Mouse (Mus musculus): ENCODE data around the gene Asic3. TPM values are rescaled to one million over a fixed set of nuclear protein-coding genes. Genes with fewer than 3 reads are reported as not detected.
A peak's percentile ranks its signal among the peaks of the same experiment; 100 is the strongest.

Asic3 gene
- not detected in 2 replicates for total RNA-seq (2015; ENCODE audit: low replicate concordance)
- total RNA-seq (2017; ENCODE audit: low replicate concordance), result 1.3 TPM in 1 of 2 replicates, not detected in the other

DNA sequence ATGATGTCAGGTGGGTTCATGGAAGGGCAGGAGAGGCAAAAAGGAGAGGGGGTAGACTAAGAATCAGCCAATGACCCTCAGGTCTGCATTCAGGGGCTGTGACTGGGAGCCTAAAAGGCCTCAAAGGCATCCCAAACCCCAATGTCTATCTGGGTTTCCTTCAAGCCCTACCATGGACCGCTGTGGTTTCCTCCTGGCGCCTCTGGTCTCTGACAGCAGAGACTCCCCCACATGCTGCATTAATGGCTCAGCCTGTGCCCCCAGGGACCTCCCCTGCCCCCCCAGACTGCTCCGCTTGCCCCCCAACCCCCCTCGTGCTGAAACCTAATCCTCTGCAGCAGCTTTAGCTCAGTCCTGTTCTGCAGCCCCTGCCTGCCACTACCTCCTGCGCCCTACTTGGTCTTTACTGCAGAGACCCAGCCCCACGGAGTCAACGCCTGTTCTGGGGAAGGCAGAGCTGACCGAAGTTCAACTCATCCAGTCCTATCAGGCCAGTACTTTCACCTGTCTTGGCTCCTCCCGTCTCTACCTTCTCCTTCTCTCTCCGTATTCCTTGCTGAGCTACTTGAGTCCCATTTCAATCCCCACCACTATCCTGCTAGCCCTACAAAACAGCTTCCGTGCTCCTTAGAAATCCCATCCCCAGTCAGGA is at the start of gene Asic3:
Asic3 (plus strand) TSS at position 351 of the 652 bp plus-strand sequence.
- ATAC-seq (replicated peaks; ENCODE audit: low FRiP score, poor library complexity, severe bottlenecking), result no peak

DNA sequence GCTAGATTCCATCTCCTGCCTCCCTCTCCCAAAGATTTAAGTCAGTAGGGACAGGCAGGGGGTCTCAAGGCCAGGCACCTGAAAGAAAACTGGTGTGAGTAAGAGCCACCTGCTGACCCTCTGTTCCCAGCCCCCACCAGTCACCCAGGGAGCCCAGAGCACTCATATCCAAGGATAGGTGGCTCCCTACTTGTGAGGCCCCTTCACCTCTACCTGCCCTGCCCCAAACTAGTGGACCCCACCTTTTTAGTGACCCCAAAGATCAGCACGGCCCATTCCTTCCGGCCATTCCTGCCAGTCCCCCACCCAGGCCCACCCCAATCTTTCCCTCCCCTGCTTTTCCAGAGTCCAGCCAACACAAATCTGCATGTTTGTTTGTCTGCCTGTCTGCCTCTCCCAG is 49.7 kb upstream of the Asic3 start:
- no peak for ATAC-seq (replicated peaks; ENCODE audit: low FRiP score, poor library complexity, severe bottlenecking)

DNA sequence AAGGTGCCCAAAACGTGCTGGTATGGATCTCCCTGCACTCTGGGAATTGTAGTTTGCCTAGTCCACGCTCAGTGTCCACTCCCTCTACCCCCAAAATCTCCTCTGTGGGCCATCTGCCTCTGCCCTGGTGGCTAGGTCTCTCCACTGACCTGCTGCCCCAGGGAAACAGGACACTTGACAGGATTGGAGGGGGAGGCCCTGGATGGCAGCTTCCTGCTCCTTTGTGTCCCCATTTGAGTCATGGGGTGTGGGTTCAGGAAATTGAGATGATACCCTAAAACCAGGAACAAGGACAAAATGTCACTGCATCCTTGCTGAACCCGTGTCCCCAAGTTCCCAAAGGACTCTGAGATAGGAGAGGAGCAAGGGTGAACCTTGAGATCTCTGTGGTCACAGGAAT is 49.1 kb upstream of the Asic3 start:
- ATAC-seq (replicated peaks; ENCODE audit: low FRiP score, poor library complexity, severe bottlenecking), result no peak

DNA sequence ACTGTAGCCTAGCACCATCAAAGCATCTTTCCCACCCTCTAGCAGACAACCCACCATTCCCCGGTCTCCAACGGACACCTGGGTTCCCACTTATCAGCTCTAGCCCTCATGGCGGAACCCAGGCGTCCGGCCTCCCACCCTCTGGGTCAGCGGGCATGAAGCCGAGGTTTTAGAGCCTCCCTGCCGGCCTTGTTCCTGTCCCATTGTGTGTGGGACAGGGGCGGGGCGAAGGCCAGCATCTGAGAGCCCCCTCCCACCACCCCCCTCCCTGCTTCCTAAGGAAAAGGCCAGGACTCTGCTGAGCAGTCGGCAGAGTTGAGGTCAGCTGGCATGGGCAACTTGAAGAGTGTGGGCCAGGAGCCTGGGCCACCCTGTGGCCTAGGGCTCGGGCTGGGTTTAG is 48.7 kb upstream of the Asic3 start, which contains the start of gene Nos3:
Nos3 (plus strand) TSS at position 303 of the 400 bp plus-strand sequence.
- ATAC-seq (replicated peaks; ENCODE audit: low FRiP score, poor library complexity, severe bottlenecking), result no peak

DNA sequence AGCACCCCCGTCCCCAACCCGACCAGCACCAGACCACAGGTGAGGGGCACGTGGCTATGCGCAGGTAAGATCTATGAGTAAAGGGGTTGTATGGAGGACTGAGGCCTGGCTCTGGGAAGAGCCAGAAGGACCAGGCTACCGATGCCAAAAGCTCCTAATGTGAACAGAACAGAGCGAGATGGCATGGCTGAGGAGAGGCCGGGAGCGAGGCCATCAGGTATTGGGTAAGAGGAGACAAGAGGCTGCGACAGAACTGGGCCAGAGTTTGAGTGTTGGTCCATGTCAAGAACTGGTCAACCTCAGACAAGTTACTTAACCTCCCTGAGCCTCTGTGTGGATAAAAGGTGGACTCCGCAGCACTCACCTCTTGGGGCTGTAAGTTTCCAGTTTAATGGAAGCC is 48.2 kb upstream of the Asic3 start:
- no peak for ATAC-seq (replicated peaks; ENCODE audit: low FRiP score, poor library complexity, severe bottlenecking)

DNA sequence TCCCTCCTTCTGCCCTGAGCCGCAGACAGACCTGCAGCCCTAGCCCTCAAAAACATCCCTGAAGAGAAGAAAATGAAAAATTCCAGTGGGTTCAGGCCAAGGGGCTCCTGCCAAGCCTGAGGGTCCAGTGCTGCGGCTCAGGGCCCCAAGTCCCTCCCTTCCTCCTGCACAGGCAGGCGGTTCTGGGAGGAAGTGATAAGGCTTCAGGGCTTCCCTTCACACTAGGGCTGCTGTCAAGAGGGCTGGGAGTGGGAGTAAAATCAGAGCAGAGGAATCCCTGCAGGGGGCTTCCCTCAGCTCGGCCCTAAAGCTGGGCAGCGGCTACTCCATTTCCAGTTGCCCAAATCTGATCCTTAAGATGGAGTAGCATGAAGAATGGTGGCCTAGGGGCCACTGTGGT is 47.7 kb upstream of the Asic3 start:
- no peak for ATAC-seq (replicated peaks; ENCODE audit: low FRiP score, poor library complexity, severe bottlenecking)

DNA sequence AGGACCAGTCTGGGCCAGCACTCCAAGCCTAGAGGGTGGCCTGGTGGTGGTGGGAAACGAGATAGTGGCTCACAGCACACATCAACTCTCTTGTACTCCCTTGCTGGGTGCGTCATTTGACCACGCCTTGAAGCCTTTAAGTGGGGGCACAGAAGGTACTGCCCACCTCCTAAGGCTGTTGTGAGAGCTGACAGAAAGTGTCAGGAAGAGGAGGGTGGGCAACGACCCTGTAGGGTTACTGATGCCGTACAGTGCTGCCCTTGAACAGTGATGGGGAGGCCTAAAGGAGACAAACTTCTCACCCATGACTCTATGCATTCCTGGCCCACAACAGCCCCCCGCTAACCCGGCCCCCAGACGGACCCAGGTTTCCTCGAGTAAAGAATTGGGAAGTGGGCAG is 46.8 kb upstream of the Asic3 start:
- ATAC-seq (replicated peaks; ENCODE audit: low FRiP score, poor library complexity, severe bottlenecking), result no peak

DNA sequence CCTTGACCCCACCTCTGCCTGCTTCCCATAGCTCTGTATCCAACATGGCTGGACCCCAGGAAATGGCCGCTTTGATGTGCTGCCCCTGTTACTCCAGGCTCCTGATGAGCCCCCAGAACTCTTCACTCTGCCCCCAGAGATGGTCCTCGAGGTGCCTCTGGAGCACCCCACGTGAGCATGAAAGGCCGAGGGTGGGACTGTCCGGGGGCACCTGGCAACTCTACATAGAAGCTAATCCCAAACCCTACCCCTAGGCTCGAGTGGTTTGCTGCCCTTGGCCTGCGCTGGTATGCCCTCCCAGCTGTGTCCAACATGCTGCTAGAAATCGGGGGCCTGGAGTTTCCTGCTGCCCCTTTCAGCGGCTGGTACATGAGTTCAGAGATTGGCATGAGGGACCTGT is 43.4 kb upstream of the Asic3 start:
- ATAC-seq (replicated peaks; ENCODE audit: low FRiP score, poor library complexity, severe bottlenecking), result no peak

DNA sequence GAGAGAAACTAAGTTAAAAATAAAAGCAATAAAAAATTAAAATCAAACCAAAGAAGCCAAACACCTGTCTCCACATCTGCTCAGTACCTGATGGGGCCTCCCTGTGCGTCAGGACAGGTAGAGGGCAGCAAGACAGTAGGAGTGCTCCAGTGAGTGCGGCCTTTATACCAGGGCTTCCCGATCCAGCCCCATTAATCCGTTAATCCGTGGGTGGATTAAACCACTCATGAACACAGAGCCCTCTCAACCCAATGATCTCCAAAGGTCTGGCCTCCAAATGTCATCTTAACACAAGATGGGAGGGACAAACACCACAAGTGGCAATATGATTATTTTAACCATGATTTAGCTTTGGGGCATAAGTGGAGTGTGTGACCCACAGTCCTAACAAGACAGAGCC is 39.4 kb upstream of the Asic3 start:
- ATAC-seq (replicated peaks; ENCODE audit: low FRiP score, poor library complexity, severe bottlenecking), result no peak

DNA sequence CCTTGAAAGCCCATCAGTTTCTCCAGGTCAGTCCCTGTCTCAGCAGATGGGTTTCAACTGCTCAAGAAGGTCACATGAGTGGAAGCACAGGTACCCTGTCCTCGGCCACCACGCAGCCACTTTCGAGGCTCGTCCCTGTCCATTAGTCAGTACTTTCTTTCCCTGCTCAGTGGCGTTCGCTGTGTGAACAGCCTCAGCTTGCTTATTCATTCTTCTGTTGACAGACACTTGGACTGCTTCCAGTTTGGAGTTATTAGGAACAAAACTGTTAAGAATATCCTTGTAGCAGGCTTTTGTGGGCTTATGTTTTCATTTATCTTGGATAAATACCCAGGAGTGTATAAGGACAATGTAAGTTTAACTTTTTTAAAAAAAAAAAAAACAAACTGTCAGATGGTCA is 39.0 kb upstream of the Asic3 start:
- ATAC-seq (replicated peaks; ENCODE audit: low FRiP score, poor library complexity, severe bottlenecking), result no peak

DNA sequence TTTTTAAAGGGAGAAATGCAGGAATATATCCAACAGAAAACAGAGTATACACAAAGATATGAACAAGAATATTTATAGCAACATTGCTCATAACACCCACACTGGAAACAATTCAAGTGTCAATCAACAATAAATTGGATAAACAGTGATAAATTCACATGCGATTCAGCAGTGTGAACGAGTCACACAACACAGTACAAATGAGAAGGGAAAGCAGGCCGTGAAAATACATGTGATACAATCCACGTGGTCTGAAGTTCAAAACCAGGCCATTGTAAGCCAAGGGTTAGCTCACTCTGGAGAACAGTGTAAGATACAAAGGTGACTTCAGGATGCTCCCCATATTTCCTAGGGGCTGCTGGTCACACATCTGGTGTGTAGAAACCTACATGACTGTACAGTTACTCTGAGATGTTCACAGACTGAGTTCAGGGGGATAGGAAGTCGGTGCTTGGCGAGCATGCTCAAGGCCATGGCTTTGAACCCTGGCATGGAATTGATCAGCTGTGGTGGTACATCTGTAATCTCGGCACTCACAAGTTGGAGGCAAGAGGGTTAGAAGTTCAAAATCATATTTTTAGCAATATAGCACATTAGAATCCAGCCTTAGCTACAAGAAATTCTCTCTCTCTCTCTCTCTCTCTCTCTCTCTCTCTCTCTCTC is 38.4 kb upstream of the Asic3 start:
- no peak for ATAC-seq (replicated peaks; ENCODE audit: low FRiP score, poor library complexity, severe bottlenecking)

DNA sequence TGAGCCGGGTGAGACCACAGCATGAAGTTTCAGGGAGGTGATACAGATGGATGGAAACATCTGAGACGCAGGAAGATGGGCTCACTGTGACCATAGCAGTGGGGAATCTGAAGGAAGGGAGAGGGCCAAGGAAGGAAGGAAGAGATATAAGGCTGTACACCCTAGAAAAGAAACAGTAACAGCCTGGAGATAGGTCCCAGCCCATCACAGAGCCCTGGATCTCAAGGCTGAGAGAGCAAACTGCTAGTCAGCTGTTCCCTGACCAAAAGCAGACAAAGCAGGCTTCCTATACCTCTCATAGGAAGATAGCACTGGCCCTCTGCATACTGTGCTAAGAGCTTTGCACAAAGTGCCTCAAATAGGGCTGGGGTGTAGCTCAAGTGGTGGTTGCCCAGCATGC is 34.5 kb upstream of the Asic3 start:
- ATAC-seq (replicated peaks; ENCODE audit: low FRiP score, poor library complexity, severe bottlenecking), result no peak

DNA sequence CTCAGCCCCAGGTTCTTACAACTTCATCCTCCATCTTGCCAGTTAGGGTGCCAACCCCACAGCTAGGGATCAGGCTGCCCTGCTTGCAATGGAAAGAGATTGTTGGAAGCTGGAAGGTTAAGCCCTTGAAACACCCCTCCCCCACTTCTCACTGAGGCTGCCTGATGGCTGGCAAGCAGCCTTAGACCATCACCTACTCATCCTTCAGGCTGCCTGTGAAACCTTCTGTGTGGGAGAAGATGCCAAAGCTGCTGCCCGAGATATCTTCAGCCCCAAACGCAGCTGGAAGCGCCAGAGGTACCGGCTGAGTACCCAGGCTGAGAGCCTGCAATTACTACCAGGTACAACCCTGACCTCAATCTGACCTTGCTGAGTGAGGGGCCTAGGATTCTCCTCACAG is 33.7 kb upstream of the Asic3 start:
- ATAC-seq (replicated peaks; ENCODE audit: low FRiP score, poor library complexity, severe bottlenecking), result no peak

DNA sequence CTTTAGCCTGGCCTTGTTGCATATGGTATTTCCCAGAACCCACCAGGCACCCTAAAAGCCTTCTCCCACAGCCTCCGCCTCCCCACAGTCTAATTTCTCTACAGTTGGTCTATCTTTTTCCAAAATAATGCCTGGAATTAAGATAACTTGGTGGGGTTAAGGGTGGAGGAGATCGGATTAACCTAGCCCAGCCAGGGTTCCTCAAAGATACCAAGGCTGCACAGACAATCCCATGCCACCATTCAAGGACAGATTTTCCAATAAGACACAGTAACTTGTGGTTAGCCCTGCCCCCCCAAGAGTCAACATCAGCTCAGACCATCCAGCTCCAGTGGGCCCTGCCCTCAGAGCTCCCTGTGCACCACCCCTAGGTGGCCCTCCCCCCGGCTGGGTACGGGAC is 32.7 kb upstream of the Asic3 start:
- ATAC-seq (replicated peaks; ENCODE audit: low FRiP score, poor library complexity, severe bottlenecking), result no peak

DNA sequence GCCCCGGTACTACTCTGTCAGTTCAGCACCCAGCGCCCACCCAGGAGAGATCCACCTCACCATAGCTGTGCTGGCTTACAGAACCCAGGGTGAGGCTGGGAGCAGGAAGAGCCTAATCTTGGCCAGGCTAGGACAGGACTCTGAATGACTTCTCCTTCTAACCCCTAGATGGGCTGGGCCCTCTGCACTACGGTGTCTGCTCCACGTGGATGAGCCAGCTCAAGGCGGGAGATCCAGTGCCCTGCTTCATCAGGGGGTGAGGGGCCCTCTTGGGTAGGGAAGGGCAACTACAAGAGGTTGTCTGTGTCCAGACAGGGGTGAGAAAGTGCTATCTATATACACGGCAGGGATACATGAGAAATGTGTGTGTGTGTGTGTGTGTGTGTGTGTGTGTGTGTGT is 31.7 kb upstream of the Asic3 start:
- ATAC-seq (replicated peaks; ENCODE audit: low FRiP score, poor library complexity, severe bottlenecking), result no peak

DNA sequence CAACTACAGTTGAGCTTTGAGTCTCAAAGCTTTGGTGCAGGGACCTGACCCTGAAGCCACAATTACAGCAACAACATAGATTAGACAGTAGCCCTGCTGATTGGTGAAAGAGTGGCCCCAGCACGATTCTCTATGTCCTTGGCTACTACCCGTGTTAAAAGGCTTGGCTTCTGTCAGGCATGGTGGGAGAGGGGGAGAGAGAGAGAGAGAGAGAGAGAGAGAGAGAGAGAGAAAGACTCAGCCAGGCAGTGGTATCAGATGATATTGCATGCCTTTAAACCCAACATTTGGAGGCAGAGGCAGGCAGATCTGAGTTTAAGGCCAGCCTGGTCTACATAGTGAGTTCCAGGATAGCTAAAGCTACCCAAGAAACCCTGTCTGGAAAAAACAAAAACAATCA is 31.2 kb upstream of the Asic3 start:
- no peak for ATAC-seq (replicated peaks; ENCODE audit: low FRiP score, poor library complexity, severe bottlenecking)

DNA sequence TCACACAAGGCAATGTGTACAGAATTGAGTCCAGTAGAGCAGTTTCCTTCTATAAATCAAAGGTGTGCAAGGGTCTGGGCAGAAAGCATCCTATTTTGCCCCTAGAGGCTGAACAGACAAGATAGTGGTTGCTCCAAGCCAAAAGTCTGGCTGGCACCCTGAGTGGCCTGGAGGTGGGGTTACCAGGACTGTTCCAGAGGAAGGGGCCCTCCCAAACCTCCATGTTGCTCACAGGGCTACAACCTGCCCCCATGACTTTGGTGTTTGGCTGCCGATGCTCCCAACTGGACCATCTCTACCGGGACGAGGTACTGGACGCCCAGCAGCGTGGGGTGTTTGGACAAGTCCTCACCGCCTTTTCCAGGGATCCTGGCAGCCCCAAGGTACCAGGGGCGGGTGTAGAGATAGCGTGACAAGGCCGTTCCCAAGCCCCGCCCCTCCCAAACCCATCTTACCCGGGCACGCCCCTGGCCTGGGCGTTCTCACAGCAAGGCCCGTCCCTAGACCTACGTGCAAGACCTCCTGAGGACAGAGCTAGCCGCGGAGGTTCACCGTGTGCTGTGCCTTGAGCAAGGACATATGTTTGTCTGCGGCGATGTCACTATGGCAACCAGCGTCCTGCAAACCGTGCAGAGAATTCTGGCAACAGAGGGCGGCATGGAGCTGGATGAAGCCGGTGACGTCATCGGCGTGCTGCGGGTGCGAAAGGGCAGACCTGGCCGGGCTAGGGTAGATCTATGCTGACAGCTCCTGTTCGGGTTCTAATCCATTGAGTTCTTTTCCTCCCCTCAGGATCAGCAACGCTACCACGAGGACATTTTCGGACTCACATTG is 29.9 kb upstream of the Asic3 start:
- ATAC-seq (replicated peaks; ENCODE audit: low FRiP score, poor library complexity, severe bottlenecking), result peak; percentile 84

DNA sequence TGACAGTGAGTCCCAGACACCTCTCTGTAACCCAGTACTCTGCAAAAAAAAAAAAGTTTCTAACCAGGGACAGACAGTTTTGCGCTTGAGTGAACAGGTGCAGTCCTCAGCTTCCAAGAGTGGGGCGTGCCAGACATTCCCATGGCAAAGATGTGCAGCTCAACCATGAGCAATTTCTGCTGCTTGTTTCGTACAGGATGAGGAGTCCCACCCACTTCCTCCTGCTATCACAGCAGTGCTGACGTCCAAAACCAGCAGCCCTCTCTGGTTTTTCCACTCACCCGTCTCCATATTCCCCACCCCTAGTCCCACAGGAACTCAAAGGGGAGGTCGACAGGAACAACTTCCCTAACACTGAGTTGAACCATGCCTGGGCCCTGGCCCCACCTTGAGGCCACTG is 28.8 kb upstream of the Asic3 start:
- no peak for ATAC-seq (replicated peaks; ENCODE audit: low FRiP score, poor library complexity, severe bottlenecking)

DNA sequence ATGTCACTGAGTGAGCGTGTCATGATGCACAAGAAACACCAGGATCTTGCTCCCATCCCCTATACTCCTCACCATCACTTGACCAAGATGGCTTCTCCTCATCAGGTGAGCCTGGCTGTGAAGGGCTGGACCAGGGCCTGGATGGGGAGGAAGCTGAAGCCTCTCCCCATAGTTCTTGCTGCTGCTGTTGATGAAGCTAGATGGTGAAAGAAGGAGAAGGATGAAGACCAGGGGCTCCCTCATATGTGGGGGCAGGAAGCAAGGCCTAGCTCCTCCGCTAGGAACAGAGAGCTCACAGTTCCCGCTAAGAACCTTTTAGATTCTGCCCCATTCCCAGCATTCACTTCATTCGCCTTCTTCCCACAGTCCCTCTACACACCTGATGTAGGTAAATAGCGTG is 27.8 kb upstream of the Asic3 start:
- no peak for ATAC-seq (replicated peaks; ENCODE audit: low FRiP score, poor library complexity, severe bottlenecking)

DNA sequence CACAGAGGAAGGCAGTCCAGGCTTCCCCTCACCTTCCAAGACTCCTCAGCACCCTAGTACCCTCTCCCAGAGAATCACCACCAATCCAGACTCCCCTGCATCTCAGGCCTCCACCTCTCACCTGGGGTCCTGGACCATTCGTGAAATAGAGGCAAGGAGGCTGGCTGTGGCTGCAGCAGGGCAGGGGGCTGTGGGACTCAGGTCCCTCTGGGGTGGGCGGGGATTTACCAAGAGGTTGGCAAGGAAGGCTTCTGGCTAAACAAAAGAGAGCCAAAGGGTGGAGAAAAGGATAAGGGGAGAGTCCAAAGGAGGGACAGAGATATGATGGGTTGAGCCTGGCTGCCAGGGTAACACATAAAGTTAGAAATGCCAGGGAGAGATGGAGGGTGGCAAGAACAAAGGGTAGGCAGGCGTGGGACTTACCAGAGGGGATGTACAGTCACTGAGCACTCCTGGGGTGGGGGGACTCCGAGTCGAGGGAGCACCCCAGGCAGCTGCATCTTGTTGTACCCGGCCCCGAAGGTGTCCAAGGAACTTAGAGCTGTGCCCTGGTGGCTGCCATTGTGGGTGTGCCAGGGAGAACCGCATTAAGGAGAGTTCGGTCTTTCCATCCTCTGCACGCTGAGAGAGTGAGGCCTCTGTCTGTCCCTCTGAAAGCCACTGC is 27.2 kb upstream of the Asic3 start:
- no peak for ATAC-seq (replicated peaks; ENCODE audit: low FRiP score, poor library complexity, severe bottlenecking)
